Mouse (Mus musculus) E14TG2a.4 (cell line): ENCODE measurements around the gene Dntt.

Source experiments
- CTCF ChIP-seq: conservative IDR thresholded peaks from 2 replicates; pipeline ENCODE4 v1.5.1; 2014; ENCODE audit warnings: low read length
- NANOG ChIP-seq: IDR thresholded peaks from 2 replicates; pipeline ENCODE4 v1.6.1; 2014; ENCODE audit warnings: borderline replicate concordance, low read length, mixed read lengths

- TF ChIP-seq CTCF, result no peak
- TF ChIP-seq NANOG, result no peak
These were observed 33.4 kb upstream of the Dntt start for GRCm38 (mm10) chr19:40995449-40996401.
